Mouse (Mus musculus): ENCODE results near the gene Usp32. TPM values are rescaled to one million over a fixed set of nuclear protein-coding genes. Genes with fewer than 3 reads are reported as not detected.

Usp32 gene
- polyA plus RNA-seq, 1 experiment from 2014 or later: 7.1 TPM

DNA sequence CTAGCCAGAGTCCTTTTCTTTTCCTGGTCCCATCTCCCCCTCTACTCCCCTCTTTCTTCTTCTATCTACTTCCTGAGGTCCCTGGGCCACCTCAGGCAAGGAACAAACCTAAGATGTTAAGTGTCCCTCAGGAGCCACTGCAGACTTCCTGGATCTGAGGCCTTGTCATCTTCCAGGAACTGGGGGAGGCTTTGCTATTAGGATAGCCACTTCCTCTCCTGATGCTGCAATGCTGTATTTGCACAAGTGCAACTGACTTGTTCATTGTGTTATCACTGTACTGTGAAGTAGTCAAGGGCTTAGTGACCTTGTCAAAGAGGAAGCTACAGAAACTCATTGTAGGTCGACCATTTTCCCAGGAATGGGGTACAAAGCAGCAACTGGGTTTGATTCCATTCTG, 160.6 kb downstream of the Usp32 start:
- H3K4me1 ChIP-seq (ENCODE audit: control insufficient read depth, insufficient read depth, low read length): no peaks in the 10 kb centered on the region
- H3K27me3 ChIP-seq (ENCODE audit: control insufficient read depth, insufficient read depth, low read length): no peaks in the 10 kb centered on the region
- no peak for ATAC-seq (ENCODE audit: low FRiP score, low TSS enrichment)
- H3K36me3 ChIP-seq (ENCODE audit: control insufficient read depth, insufficient read depth, low read length): no peaks in the 10 kb centered on the region
- no peak overlapping the region for H3K9ac ChIP-seq (ENCODE audit: low read depth, low read length)
- H3K9me3 ChIP-seq (ENCODE audit: control insufficient read depth, low read length): no peaks in the 10 kb centered on the region
- H3K4me2 ChIP-seq (replicated peaks; ENCODE audit: low read depth, low read length): no peak overlapping the region
- no peak overlapping the region for H3K27ac ChIP-seq (ENCODE audit: low read depth, low read length)
- H3K4me3 ChIP-seq (ENCODE audit: low read length): no peak overlapping the region
- 41% methylated on average over 1 of the region's 1 CpGs for WGBS

DNA sequence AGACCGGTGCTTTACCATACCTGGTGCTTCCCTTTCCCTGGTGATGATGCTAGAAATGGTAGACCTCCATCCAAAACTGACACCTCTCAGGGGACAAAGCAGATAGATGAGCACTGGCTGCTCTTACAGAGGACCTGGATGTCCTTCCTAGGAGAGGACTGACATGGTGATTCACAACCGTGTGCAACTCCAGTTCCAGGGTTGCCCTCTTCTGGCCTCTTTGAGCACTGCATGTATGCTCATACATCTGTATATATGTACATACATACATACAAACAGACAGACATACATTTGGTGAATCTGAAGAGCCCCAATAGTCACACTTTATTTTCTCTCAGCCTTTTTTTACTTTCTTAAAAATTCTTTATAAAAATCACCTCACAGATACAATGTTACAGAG, 161.8 kb downstream of the Usp32 start:
- no peak overlapping the region for H3K27ac ChIP-seq (ENCODE audit: low read depth, low read length)
- no peaks in the 10 kb centered on the region for H3K4me1 ChIP-seq (ENCODE audit: control insufficient read depth, insufficient read depth, low read length)
- H3K9me3 ChIP-seq (ENCODE audit: control insufficient read depth, low read length): no peaks in the 10 kb centered on the region
- WGBS: 46% methylated on average over 2 of the region's 2 CpGs
- no peak overlapping the region for H3K4me3 ChIP-seq (ENCODE audit: low read length)
- ATAC-seq (ENCODE audit: low FRiP score, low TSS enrichment): no peak
- H3K9ac ChIP-seq (ENCODE audit: low read depth, low read length): no peak overlapping the region
- H3K36me3 ChIP-seq (ENCODE audit: control insufficient read depth, insufficient read depth, low read length): no peaks in the 10 kb centered on the region
- H3K27me3 ChIP-seq (ENCODE audit: control insufficient read depth, insufficient read depth, low read length): no peaks in the 10 kb centered on the region
- no peak overlapping the region for H3K4me2 ChIP-seq (replicated peaks; ENCODE audit: low read depth, low read length)

DNA sequence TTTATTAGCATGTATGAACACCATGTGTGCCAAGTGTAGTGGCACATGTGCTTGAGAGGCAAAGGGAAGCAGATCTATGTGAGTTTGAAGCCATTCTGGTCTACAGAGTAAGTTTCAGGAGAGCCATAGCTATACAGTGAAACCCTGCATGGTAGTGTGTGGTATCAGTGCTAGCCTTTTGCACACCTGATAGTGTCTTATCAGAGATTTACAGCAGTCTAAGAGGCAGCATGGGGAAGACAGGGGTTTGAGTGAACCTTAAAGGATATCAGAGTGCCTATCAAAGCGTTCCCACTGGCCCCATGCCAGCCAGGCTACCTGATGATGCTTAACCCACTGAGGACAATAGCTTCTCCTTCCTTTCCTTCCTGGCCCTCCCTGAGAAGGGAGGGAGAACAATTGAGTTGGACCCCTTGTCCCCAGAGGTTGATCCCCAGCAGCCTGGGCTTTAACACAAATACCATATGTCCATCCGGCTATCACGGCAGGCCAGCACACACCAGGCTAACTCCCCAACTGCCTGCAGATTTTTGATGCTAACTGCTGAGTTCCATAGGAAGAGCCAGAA, 162.5 kb downstream of the Usp32 start:
- Histone ChIP-seq H3K9me3 (ENCODE audit: control insufficient read depth, low read length) (no peaks in the 10 kb centered on the region), H3K4me3 (ENCODE audit: low read length) (no peak overlapping the region), H3K36me3 (ENCODE audit: control insufficient read depth, insufficient read depth, low read length) (no peaks in the 10 kb centered on the region), H3K27me3 (ENCODE audit: control insufficient read depth, insufficient read depth, low read length) (no peaks in the 10 kb centered on the region), H3K4me1 (ENCODE audit: control insufficient read depth, insufficient read depth, low read length) (no peaks in the 10 kb centered on the region), H3K27ac (ENCODE audit: low read depth, low read length) (no peak overlapping the region), H3K9ac (ENCODE audit: low read depth, low read length) (no peak overlapping the region), H3K4me2 (replicated peaks; ENCODE audit: low read depth, low read length) (no peak overlapping the region)
- 71% methylated on average over 3 of the region's 3 CpGs for WGBS
- ATAC-seq (ENCODE audit: low FRiP score, low TSS enrichment): no peak

DNA sequence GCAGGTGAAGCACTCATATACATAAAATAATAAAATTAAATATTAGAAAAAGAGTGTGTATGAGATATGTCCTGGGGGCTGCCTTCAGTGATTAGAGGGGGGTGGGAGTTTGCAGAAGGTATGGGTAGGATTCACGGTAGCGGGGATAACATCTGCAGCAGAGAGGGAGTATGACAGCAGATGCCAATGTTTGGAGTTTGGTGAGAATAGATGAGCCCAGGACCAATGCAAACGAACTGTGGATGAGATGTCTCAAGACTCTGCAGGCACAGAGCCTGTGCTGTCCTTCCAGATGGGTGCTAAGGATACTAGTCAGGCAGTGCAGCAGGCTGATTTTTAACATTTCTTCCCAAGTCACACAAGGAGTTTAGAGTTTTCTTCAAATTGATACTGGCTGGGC, 163.3 kb downstream of the Usp32 start:
- Histone ChIP-seq H3K4me3 (ENCODE audit: low read length) (no peak overlapping the region), H3K4me2 (replicated peaks; ENCODE audit: low read depth, low read length) (no peak overlapping the region), H3K4me1 (ENCODE audit: control insufficient read depth, insufficient read depth, low read length) (no peaks in the 10 kb centered on the region), H3K9me3 (ENCODE audit: control insufficient read depth, low read length) (no peaks in the 10 kb centered on the region), H3K36me3 (ENCODE audit: control insufficient read depth, insufficient read depth, low read length) (no peaks in the 10 kb centered on the region), H3K27me3 (ENCODE audit: control insufficient read depth, insufficient read depth, low read length) (no peaks in the 10 kb centered on the region; the same call in 1 of the 2 replicates), H3K9ac (ENCODE audit: low read depth, low read length) (no peak overlapping the region), H3K27ac (ENCODE audit: low read depth, low read length) (no peak overlapping the region)
- no peak for ATAC-seq (ENCODE audit: low FRiP score, low TSS enrichment)
- 91% methylated on average over 3 of the region's 3 CpGs for WGBS

DNA sequence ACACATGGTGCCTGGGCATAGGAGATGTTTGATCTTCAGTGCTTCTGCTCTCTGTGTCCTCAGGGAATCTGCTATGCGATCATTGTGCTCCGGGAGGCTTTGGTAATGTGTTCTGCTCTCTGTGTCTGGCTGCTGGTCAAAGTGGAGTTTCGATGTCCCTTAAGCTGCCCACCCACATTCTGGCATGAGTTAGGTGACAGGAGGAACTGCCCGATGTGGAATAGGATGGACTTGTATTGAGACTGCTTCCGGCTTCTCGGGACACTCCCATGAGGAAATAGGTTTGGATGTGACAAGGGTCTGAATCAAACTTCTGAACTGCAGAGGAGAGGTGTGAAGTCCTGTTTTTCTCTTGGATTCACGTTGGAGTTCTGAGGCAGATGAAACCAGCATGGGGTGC, 165.4 kb downstream of the Usp32 start:
- WGBS: 82% methylated on average over 7 of the region's 7 CpGs
- no peaks in the 10 kb centered on the region for H3K4me1 ChIP-seq (ENCODE audit: control insufficient read depth, insufficient read depth, low read length)
- H3K36me3 ChIP-seq (ENCODE audit: control insufficient read depth, insufficient read depth, low read length): no peaks in the 10 kb centered on the region
- no peaks in the 10 kb centered on the region for H3K9me3 ChIP-seq (ENCODE audit: control insufficient read depth, low read length)
- H3K4me3 ChIP-seq (ENCODE audit: low read length): no peak overlapping the region
- no peak overlapping the region for H3K4me2 ChIP-seq (replicated peaks; ENCODE audit: low read depth, low read length)
- H3K9ac ChIP-seq (ENCODE audit: low read depth, low read length): no peak overlapping the region
- no peak overlapping the region for H3K27ac ChIP-seq (ENCODE audit: low read depth, low read length)
- no peaks in the 10 kb centered on the region; the same call in 1 of the 2 replicates for H3K27me3 ChIP-seq (ENCODE audit: control insufficient read depth, insufficient read depth, low read length)
- ATAC-seq (ENCODE audit: low FRiP score, low TSS enrichment): no peak

DNA sequence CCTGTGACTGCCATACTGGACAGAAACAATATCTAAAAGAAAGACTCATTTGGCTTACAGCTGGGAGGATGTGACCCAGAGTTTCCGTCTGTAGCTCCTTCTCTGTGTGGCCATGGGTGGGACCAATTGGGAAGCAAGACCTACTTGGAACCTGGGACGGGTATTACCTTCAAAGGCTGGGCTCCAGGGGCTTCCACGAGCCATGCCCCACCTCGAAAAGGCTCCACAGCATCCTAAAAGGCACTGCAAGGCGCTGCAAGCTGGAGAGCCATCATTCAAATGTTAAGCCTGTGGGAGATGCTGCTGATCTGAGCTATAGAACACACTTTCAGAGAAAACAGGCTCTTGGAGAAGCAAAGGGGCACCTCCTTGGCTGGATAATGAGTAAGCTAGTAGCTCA, 166.3 kb downstream of the Usp32 start:
- no peak for ATAC-seq (ENCODE audit: low FRiP score, low TSS enrichment)
- peaks cover 3% of the 10 kb centered on the region; the same call in 1 of the 2 replicates for H3K4me1 ChIP-seq (ENCODE audit: control insufficient read depth, insufficient read depth, low read length)
- H3K4me3 ChIP-seq (ENCODE audit: low read length): no peak overlapping the region
- H3K9me3 ChIP-seq (ENCODE audit: control insufficient read depth, low read length): no peaks in the 10 kb centered on the region
- no peak overlapping the region for H3K9ac ChIP-seq (ENCODE audit: low read depth, low read length)
- no peaks in the 10 kb centered on the region for H3K36me3 ChIP-seq (ENCODE audit: control insufficient read depth, insufficient read depth, low read length)
- WGBS: 67% methylated on average over 5 of the region's 5 CpGs
- H3K4me2 ChIP-seq (replicated peaks; ENCODE audit: low read depth, low read length): no peak overlapping the region
- no peak overlapping the region for H3K27ac ChIP-seq (ENCODE audit: low read depth, low read length)
- no peaks in the 10 kb centered on the region; the same call in 1 of the 2 replicates for H3K27me3 ChIP-seq (ENCODE audit: control insufficient read depth, insufficient read depth, low read length)

DNA sequence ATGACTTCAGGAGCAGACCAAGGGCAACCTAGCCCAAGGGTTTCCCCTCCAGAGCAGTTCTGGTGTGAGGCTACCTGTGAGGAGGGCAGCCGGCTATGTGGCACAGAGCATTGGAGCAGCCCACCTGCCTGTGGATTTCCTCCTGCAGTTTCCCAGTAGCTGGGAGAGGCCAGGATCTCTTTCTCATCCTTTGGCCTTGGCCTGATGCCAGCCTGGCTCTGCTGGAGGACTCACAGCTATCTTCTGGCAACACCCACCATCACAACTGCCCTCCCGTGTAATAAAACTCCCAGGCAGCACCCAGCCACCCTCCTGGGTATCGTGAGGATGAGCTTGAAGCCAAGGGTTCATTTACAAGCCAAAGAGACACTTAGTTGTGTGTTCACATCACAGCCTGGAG, 167.9 kb downstream of the Usp32 start:
- Histone ChIP-seq H3K4me2 (replicated peaks; ENCODE audit: low read depth, low read length) (no peak overlapping the region), H3K9me3 (ENCODE audit: control insufficient read depth, low read length) (no peaks in the 10 kb centered on the region), H3K27me3 (ENCODE audit: control insufficient read depth, insufficient read depth, low read length) (no peaks in the 10 kb centered on the region; the same call in 1 of the 2 replicates), H3K4me1 (ENCODE audit: control insufficient read depth, insufficient read depth, low read length) (peaks cover 9% of the 10 kb centered on the region; the same call in 1 of the 2 replicates), H3K27ac (ENCODE audit: low read depth, low read length) (no peak overlapping the region), H3K9ac (ENCODE audit: low read depth, low read length) (no peak overlapping the region), H3K36me3 (ENCODE audit: control insufficient read depth, insufficient read depth, low read length) (no peaks in the 10 kb centered on the region), H3K4me3 (ENCODE audit: low read length) (no peak overlapping the region)
- 53% methylated on average over 3 of the region's 3 CpGs for WGBS
- no peak for ATAC-seq (ENCODE audit: low FRiP score, low TSS enrichment)

DNA sequence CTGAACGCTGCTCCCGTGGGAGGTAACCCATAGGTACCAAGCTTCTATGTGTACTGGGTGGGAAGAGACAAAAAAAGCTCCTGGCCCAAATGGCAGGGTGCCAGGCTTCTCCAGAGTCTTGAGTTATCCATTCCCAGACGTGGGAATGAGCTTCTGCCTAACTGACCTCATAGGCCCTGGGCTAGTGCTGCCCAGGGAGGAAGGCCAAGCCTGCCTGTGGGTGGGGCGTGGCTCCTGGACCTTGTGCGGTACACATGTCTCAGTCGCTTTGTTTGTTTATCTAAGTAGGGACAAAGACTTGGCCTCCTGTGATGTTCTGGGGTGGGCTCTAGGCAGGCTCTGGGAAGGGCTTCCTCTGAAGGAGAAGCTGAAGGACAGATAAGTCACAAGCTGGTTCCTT, 171.2 kb downstream of the Usp32 start:
- Histone ChIP-seq H3K4me3 (ENCODE audit: low read length) (no peak overlapping the region), H3K9me3 (ENCODE audit: control insufficient read depth, low read length) (no peaks in the 10 kb centered on the region), H3K27me3 (ENCODE audit: control insufficient read depth, insufficient read depth, low read length) (no peaks in the 10 kb centered on the region; the same call in 1 of the 2 replicates), H3K27ac (ENCODE audit: low read depth, low read length) (no peak overlapping the region), H3K36me3 (ENCODE audit: control insufficient read depth, insufficient read depth, low read length) (no peaks in the 10 kb centered on the region), H3K9ac (ENCODE audit: low read depth, low read length) (no peak overlapping the region), H3K4me2 (replicated peaks; ENCODE audit: low read depth, low read length) (no peak overlapping the region), H3K4me1 (ENCODE audit: control insufficient read depth, insufficient read depth, low read length) (peaks cover 10% of the 10 kb centered on the region; the same call in 1 of the 2 replicates)
- 40% methylated on average over 6 of the region's 6 CpGs for WGBS
- no peak for ATAC-seq (ENCODE audit: low FRiP score, low TSS enrichment)

DNA sequence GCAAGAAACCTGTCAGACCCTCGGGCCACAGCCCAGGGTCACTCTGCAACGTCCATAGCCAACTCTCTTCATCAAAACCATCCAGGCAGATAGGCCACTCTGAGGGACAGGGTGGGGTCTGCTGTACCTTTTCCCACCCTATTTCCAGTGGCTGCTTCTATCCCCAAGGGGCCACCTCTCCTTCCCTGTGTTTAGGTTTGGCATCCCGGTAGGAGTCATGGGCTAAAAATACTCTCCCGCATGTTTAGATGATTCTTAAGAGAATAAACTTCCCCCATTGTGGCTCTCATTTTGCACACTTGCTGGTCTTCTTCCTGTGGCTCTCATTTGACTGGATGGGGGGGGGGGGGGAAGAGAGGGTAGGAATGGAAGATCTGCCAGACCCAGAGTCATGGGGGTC, 171.7 kb downstream of the Usp32 start:
- H3K27me3 ChIP-seq (ENCODE audit: control insufficient read depth, insufficient read depth, low read length): no peaks in the 10 kb centered on the region; the same call in 1 of the 2 replicates
- H3K4me2 ChIP-seq (replicated peaks; ENCODE audit: low read depth, low read length): no peak overlapping the region
- no peak overlapping the region for H3K4me3 ChIP-seq (ENCODE audit: low read length)
- H3K27ac ChIP-seq (ENCODE audit: low read depth, low read length): no peak overlapping the region
- no peak overlapping the region for H3K9ac ChIP-seq (ENCODE audit: low read depth, low read length)
- WGBS: 76% methylated on average over 4 of the region's 4 CpGs
- H3K9me3 ChIP-seq (ENCODE audit: control insufficient read depth, low read length): no peaks in the 10 kb centered on the region
- H3K4me1 ChIP-seq (ENCODE audit: control insufficient read depth, insufficient read depth, low read length): peaks cover 10% of the 10 kb centered on the region; the same call in 1 of the 2 replicates
- H3K36me3 ChIP-seq (ENCODE audit: control insufficient read depth, insufficient read depth, low read length): no peaks in the 10 kb centered on the region
- no peak for ATAC-seq (ENCODE audit: low FRiP score, low TSS enrichment)
